Mouse (Mus musculus) olfactory bulb, adult 2 months (tissue): ENCODE measurements around the gene Gm6169.

ENCODE experiments used
- CTCF ChIP-seq: fragments of 200-500 bp; IDR thresholded peaks from 2 replicates; pipeline ENCODE4 v1.5.1; 2012; ENCODE audit warnings: low read depth, mild to moderate bottlenecking, low read length, moderate library complexity; ENCODE audit not compliant: insufficient read depth
- POLR2A ChIP-seq: fragments of 200-500 bp; IDR thresholded peaks from 2 replicates; pipeline ENCODE4 v1.6.1; 2012; ENCODE audit warnings: mild to moderate bottlenecking, low read depth, low read length, moderate library complexity; ENCODE audit not compliant: insufficient read depth

- TF ChIP-seq CTCF = no peak
- no peak for TF ChIP-seq POLR2A
These were observed 21.5 kb downstream of the Gm6169 start for GRCm38 (mm10) chr13:97077556-97077955.
